ENCODE assay signal across 13 mouse cellular contexts in genomic region chr17:39902928-39903545, GRCm38 (mm10). TPM values are rescaled to one million over a fixed set of nuclear protein-coding genes. Genes with fewer than 3 reads are reported as not detected.
"Had no signal": no experiment of that assay in that cellular context is flagged by ENCODE, and none has a peak within 500 bp of the region (broad histone marks: within the 10 kb centered on the region; RNA-seq: fewer than 3 reads in every experiment).

No protein-coding gene starts in this region.

RNA-seq across cellular contexts. Expression of gene Esp38, which starts 47.3 kb away (rescaled TPM):
- total RNA-seq: layer of hippocampus, postnatal 25 days; left cerebral cortex, adult 8-10 months; left cerebral cortex, postnatal 25 days; monocyte, adult 5-6 weeks had no signal
- polyA plus RNA-seq: large intestine, adult 2 months; limb, embryonic 11.5 days; limb, embryonic 15.5 days; liver, embryonic 12.5 days; liver, embryonic 16.5 days; lung, embryonic 14.5 days; midbrain, embryonic 11.5 days; neural tube, embryonic 12.5 days; stomach, embryonic 14.5 days had no signal
